Mouse (Mus musculus) brain, embryonic 14.5 days (tissue): Measurements from ENCODE around the gene Phactr1.

Source experiments
- CTCF ChIP-seq: fragments of 200-500 bp; IDR thresholded peaks from 2 replicates; pipeline ENCODE4 v1.5.1; 2012; ENCODE audit warnings: inconsistent platforms, mild to moderate bottlenecking, moderate library complexity, borderline replicate concordance; ENCODE audit not compliant: insufficient read depth, insufficient read length; ENCODE audit errors: extremely low read depth
- POLR2A ChIP-seq: fragments of 200-500 bp; IDR thresholded peaks from 2 replicates; pipeline ENCODE4 v1.6.1; 2012; ENCODE audit warnings: mild to moderate bottlenecking, inconsistent platforms, borderline replicate concordance; ENCODE audit not compliant: poor library complexity, insufficient read depth, insufficient read length, severe bottlenecking; ENCODE audit errors: extremely low read depth

DNA sequence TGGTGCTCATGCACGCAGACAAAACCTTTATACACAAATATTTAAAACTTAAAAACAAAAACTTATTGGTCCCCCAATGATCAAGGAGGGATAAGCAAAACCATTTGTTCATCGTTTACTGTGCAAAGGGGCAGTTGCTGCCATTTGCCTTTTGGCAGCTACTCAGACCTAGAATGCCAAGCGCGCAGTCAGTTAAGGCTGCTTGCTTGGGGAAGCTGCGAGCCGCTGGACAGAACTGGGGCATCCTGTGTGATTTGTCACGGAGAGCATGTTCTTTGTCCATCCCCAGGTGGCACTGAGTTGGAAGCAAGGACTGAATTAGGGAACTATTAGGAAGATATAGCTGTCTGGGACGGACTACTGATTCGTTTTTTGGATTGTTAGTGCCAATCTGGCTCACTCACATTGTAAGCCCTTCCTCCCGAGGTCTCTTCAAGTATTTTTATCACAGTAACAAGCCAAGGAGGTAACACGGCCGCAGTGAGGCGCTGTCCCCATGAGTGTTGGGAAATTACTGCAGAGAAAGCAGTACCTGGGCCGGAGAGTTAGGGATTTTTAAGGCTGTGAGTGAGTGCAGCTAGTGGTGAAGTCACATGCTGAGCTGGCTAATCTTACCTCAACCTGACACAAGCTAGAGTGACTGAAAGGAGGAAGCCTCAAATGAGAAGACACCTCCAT is 491.8 kb downstream of the Phactr1 start:
- TF ChIP-seq CTCF, result no peak
- no peak for TF ChIP-seq POLR2A
